Mouse (Mus musculus) layer of hippocampus, adult 11-12 months (tissue): ENCODE results near the gene Rpp21.
"Not testable (repeated sequence)": the region's sequence is repeated elsewhere in the genome, so short reads cannot be mapped to it uniquely, and the experiment has no call there.

Source experiments
- DNase-seq: peaks from one replicate; pipeline ENCODE4 v3.0.0; 2022; ENCODE audit warnings: low spot score

Gene Rpp21

GRCm38 (mm10) chr17:36235300-36235699, 22.6 kb downstream of the Rpp21 start:
- DNase-seq: not testable (repeated sequence)

GRCm38 (mm10) chr17:36233572-36233971, 24.3 kb downstream of the Rpp21 start:
- no peak for DNase-seq

GRCm38 (mm10) chr17:36231318-36231717, 26.6 kb downstream of the Rpp21 start:
- DNase-seq: peak; percentile 40

- no peak for DNase-seq
Measured at GRCm38 (mm10) chr17:36229046-36229445, 28.8 kb downstream of the Rpp21 start.

- no peak for DNase-seq
Measured at GRCm38 (mm10) chr17:36226921-36227320, 30.9 kb downstream of the Rpp21 start.

- no peak for DNase-seq
Measured at GRCm38 (mm10) chr17:36225231-36225824, 32.5 kb downstream of the Rpp21 start.

- no peak for DNase-seq
Measured at GRCm38 (mm10) chr17:36224451-36224850, 33.4 kb downstream of the Rpp21 start.

- DNase-seq: no peak
Measured at GRCm38 (mm10) chr17:36218594-36219155, 39.2 kb downstream of the Rpp21 start.

- no peak for DNase-seq
Measured at GRCm38 (mm10) chr17:36215586-36215985, 42.3 kb downstream of the Rpp21 start.

- no peak for DNase-seq
Measured at GRCm38 (mm10) chr17:36206846-36207245, 51.0 kb downstream of the Rpp21 start.

GRCm38 (mm10) chr17:36205862-36206261, 52.0 kb downstream of the Rpp21 start:
- DNase-seq: no peak
